Mouse (Mus musculus): ENCODE measurements around the gene Sipa1l1.

GRCm38 (mm10) chr12:82479393-82479792 is 310.3 kb downstream of the Sipa1l1 start:
- TF ChIP-seq FLI1 (IDR thresholded peaks at IDR 0.05; ENCODE audit: low read length) (no peak), GATA1 (IDR thresholded peaks at IDR 0.05; ENCODE audit: borderline replicate concordance, low read length) (no peak)
